Mouse (Mus musculus): ENCODE data around the gene Mrgprd.

The Mrgprd gene

GRCm38 (mm10) chr7:145314785-145315411, at the start of gene Mrgprd:
TSS of gene Mrgprd (plus strand) at chr7:145314835.
- DNase-seq: no peak

DNA sequence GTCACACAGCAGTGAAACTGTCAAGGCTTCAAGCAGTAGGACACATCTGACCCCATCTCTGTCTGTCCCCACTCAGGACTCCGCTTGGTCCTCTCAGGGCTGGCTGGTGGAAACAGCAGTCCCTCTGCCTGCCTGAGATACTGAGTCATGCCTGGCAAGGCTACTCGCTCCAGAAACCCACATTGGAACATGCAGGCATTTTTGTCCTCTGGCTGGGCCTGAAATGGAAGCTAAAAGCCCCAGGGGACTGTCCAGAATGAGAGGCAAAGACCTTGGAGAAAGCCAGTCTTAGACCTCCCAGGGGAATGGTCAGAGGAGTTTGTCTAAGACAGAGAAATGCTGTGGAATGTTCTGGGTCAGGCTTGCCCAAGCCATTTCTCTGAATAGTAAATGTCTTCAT, 48.6 kb upstream of the Mrgprd start:
- DNase-seq: no peak

DNA sequence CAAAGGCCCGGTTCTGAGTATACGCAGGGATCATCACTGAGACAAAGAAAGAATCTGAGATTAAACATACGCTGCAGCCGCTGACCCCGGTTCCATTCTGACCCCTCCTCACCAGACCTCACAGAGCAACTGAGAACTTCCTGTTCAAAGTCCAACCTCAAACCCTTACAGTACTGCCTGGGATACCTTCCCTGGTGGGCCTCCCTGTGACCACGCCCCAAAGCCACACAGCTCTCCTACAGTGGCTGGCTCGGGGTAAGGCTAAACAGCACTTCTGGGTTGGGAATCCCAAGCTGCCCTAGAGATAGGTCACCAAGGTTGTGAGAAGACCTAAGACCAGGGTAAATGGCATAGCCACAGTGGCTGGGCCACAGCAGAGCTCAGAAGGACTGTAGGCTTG, 45.7 kb upstream of the Mrgprd start:
- DNase-seq: no peak

DNA sequence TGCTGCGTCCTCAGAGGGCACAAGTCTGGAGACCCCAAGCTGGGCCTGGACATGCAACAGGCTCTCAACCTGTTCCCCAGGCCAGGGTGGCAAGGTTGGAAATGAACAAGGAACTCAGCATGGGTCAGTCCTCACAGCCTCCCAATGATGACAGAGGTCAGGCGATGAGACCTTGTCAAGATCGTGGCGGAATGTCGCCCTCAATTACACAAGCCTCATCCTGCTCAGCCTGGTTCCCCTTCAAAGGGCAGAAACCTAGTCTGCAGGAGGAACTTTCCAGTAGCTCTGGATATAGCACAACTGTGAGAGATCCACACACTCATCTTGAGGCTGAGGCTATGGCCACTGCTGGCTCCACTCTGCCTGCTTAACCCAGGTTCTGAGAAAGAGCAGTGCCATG, 43.7 kb upstream of the Mrgprd start:
- DNase-seq: no peak

DNA sequence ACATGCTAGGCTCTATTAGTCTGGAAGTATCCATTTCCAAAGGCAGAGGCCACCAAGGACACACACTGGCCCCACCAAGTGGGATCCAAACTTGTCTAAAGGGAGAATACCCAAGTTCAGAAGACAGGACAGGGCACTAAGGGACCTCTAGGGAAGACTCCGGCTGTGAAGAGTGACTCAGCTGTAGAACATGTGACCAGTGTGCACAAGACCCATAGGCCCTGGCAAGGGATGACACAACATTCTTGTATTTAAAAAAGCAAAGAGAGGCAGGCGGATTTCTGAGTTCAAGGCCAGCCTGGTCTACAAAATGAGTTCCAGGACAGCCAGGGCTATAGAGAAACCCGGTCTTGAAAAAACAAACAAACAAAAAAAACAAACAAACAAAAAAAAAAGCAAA, 39.1 kb upstream of the Mrgprd start:
- no peak for DNase-seq

DNA sequence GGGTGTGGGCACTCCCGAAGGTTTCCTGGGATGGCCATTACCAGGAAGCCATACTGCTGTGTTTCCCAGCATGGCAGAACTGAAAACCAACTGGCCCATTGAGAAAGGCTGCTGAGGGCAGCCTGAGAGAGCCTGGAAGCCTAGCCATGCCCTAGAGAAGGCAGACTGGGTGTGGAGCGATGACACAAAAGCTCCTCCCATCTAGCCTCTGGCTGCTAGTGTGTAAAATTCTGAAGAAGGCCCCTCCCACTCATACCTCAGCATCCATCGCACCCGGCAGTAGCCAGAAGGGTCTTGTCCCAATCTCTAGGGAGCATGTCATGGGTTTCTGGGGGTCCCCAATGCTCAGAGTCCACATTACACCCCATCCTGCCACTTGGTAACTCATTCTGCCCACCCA, 33.2 kb upstream of the Mrgprd start:
- no peak for DNase-seq

DNA sequence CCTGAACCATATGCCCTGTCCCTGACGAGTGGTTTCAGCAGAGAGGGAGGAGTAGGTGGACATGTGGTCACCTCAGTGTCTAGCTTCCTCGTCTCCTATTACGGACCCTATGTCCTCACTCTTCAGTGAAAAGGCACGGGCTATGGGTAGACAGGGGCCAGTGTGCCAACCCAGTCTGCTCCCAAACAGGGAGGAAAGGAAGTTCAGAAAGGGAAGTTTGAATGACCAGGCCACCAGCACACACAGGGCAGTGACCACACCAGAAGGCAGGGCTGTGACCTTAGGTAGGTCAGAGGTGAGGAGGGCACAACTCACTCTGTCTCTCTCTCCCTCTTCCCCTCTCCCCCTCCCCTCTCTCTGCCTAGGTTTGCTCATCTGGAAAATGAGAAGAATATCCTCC, 31.6 kb upstream of the Mrgprd start:
- no peak for DNase-seq

DNA sequence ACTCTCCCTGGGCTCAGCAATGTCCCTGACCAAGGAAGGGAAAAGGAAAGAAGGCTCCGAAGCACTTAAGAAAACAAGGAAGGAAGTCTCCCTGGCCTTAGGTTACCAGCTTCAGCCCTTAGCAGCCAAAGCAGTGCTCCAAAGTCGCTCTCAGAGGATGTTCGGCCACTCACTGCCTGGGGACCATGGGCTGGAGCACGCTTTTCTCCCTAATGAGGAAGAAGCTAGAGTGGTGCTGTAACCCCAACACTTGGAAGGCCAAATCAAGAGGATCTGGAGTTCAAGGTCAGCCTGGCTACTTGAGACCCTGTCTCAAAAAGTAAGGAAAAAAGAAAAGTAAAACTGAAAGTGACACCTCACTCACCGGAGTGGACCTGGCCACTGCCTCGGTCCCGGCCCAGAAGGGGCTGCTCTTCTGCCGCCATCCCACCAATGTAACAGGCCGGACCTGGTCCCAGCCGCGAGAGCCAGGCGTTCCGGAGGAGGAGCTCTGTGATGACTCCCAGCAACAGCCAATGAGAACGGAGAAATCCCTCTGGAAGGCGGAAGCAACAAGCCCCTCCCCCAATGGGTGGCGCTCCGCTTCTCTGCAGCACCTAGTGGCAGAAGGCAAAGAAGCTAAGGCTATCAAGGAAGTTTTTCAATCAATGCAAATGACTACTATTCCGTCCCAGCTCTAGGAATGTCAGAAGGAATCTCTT, 31.0 kb upstream of the Mrgprd start, which contains the start of gene Tpcn2:
TSS of gene Tpcn2 (minus strand) at position 525 of the 701 bp plus-strand sequence.
- DNase-seq: peak; percentile 94

DNA sequence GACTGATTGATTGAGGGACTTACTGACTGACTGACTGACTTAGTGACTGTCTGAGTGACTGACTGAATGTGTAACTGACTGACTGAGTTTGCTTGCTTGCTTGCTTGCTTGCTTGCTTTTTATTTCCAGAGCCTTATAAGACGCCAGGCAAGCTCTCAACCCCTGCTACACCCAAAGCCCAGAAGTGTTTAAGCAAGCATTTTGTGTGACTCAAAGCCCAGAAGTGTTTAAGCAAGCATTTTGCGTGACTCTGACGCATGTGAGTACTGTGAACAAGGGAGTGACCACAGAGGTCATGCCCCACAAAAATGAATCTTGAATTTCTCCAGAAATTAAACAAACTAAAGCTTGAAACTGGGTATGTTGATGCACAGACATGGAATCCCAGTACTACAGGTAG, 30.3 kb upstream of the Mrgprd start:
- no peak for DNase-seq

GRCm38 (mm10) chr7:145285476-145285875, 29.2 kb upstream of the Mrgprd start:
- DNase-seq: no peak

GRCm38 (mm10) chr7:145287410-145287809, 27.2 kb upstream of the Mrgprd start:
- DNase-seq: peak; percentile 82

DNA sequence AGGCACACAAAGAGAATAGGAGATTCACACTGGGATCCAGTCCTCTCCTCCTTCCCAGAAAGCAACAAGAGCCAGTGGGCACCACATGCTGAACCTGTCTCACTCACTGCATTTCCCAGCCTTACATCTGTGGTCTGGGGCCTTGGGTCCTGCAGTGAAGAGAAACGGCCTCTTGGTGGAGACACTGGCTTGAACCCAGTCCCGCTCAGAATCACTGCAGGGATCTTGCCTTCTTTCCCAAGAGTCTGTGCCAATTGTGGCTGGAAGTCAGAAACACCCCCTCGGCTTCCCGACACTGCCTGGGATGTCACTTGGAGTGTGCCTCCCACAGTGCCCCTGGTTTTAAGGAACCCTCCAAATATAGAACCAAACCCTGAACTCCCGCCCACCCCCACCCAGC, 25.3 kb upstream of the Mrgprd start:
- peak; percentile 70 for DNase-seq

- no peak for DNase-seq
These were observed 22.8 kb upstream of the Mrgprd start for GRCm38 (mm10) chr7:145291847-145292246.

DNA sequence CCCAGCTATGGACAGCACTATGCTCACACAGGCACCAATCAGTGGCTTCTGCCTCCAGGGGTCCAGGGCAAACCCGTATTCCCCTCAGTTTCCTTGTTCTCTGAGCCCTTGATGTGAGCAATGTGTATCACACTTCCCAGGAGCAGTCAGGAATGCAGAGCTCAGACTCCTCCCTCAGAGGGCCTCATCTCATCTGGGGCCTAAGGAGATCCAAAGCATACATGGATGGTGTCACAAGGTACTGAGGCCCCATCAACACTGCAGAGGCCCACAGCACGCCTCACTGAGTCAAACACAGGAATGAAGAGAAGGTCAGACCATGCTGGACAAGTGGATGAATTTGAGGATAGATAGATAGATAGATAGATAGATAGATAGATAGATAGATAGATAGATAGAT, 21.9 kb upstream of the Mrgprd start:
- DNase-seq: no peak

- DNase-seq: no peak
These were observed 20.8 kb upstream of the Mrgprd start for GRCm38 (mm10) chr7:145293859-145294258.

DNA sequence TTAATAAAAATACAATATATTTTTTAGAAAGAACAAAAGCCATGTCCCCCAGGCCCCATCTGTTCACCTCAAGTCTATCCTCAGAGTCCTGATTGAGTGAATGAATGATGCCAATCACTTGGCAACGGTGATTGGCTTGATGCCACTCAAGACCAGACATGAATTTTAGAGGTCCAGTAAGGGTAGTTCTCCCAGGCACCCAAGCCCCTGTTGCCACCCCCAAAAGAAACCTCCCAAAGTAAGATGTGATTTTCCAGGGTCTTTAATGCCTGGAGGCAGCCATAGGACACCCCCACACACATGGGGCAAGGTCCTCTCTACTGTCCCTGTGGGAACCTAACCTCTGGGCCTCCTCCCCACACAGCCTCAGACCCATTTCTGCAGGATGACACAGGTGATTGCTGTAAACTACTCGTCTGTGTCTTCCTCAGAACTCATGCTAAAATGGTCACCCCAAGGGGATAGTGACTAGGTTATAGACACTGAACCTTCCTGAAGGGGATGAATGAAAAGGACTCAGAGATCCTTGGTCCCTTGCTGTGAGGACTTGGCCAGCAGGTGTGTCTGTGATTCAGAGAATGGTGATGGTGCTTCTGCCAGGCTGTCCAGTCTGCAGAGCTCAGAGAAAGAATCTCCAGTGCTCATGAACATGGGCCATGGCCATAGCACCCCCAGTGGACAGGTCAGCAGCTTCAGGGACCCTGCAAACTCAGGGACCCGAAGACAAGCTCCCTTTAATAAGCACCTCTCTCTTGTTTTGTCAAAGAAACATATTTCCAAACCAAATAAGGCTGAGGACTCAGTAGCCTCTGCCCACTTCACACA, 15.8 kb upstream of the Mrgprd start:
- DNase-seq: peak; percentile 64

- DNase-seq: peak; percentile 87
These were observed 14.9 kb upstream of the Mrgprd start for GRCm38 (mm10) chr7:145299562-145300320.

DNA sequence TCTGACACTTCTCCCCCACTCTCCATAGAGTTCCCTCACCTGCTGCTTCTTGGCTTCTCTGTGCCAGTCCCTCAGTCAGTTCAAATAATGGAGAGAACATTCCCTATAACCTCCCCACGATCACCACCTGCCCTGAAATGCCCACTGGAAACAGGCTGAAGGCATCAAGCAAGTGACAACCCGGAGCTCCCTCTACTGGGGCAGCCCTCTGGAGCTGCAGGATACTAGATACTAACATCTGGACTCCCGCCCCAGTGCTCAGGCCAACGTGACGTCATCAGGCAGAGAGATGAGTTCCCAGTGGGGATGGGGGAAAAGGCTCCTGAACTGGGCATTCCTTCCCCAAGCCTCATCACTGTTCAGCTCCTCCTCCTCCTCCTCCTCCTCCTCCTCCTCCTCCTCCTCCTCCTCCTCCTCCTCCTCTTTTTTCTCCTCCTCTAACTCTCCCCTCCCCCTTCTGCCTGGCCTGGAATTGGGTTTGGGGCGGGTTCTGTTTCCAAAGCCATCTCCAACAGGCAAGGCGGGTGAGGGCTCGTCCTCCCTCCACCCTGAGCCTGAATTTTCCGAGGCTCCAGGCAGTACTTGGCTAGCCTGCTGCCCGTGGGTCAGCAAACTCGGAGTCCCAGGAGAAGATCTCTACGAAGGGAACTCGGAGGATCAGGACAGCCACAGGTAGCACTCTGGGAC, 14.2 kb upstream of the Mrgprd start, which contains the start of gene Mrgprf:
TSS of gene Mrgprf (plus strand) at position 508 of the 687 bp plus-strand sequence.
- peak; percentile 83 for DNase-seq

DNA sequence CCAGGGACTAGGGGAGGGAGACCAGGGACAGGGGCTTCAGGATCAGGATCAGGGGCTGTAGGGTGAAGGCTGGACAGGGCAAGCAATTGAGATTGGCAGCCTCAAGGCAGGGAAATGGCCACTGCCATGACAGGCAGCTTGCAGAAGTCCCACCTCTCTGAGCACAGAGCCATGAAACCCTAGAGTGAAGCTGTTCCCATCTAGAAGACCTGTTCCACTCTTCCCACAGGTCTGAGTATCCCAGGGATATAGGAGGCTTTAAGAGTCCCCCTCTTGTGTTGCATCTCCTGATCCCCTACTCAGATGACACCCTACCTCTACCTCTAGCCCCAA, 13.7 kb upstream of the Mrgprd start:
- no peak for DNase-seq

DNA sequence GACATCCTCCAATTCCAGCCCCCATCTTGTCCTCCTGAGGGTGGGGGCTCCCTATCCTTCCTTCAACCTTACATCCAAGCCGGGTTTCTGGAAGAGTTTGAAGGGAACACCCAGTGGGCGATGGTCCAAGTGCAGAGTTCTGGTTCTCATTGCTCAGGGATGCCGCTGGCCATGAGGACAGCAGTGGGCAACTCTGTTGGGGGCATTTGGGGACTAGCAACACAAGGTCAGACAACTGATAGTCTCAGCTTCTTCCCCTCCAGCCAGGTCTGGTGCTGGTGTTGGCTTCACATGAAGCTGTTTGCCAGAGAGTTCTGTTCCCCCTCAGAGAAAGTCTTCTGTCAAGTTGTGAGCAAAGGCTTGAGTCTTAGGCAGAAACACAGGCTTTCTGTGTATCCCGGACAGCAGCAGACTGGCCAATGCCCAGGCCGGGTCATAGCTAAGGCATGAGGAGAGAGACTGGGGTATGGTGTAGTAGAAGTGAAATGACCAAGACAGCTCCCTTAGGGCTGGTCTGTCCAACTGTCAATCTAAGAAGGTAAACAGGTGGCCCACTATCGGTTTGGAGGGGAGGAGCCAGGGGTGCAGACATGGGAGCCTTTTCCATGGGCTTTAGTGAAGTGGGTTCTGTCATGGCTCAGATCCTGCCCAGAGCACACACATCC, 13.2 kb upstream of the Mrgprd start:
- DNase-seq: peak; percentile 73

DNA sequence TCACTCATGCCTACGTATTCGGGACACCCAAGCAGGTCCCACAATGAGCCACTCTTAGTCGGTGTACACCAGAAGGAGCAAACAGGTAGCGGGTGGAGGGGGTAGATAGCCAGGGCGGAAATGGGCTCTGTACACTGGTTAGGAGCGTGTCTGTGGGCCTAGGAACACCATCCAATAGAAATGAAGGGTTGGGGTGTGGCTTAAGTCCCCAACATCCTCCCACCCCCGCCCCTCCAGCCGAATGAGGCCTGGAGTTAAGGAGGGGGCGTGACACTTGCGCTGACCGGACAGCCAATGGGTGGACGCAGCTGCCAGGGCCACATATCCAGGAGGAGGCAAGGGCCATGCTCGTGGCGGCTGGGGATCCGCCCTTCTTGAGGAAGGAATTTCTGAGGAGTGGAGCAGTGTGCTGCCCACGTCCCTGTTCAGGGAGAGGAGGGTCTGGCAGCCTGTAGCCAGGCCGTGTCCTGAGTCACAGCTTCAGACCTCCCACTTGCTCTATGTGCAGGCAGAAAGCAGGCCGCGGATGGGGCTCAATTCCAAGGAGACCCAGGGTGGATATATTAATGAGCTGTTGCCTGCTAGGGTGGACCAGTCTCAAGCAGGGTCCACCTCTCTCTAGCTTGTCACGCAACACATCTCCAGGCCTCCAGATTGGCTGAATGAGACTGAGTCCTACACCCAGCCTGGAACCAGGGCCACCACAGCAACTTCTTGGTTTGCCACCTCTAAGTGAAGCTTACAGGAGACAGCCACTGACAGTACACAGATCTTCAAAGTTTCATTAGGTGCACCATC, 11.9 kb upstream of the Mrgprd start:
- peak; percentile 74 for DNase-seq

All from cerebellum, adult 8-10 months (tissue).